Mouse (Mus musculus) cerebellum, postnatal 14 days (tissue): ENCODE measurements around the gene Alx3.

ENCODE experiments used
- DNase-seq, 2 experiments: peaks; one replicate each; pipeline ENCODE4 v3.0.0; 2021; ENCODE audit warnings: mixed read lengths in 2 of 2

Alx3 gene

GRCm38 (mm10) chr3:107583893-107584292 lies 10.9 kb upstream of the Alx3 start:
- no peak for DNase-seq

GRCm38 (mm10) chr3:107586504-107586903 lies 8.3 kb upstream of the Alx3 start:
- no peak for DNase-seq

- no peak for DNase-seq
These were observed 3.2 kb upstream of the Alx3 start for GRCm38 (mm10) chr3:107591612-107592011.

GRCm38 (mm10) chr3:107593632-107594031 lies 1.2 kb upstream of the Alx3 start:
- DNase-seq, result no peak

DNA sequence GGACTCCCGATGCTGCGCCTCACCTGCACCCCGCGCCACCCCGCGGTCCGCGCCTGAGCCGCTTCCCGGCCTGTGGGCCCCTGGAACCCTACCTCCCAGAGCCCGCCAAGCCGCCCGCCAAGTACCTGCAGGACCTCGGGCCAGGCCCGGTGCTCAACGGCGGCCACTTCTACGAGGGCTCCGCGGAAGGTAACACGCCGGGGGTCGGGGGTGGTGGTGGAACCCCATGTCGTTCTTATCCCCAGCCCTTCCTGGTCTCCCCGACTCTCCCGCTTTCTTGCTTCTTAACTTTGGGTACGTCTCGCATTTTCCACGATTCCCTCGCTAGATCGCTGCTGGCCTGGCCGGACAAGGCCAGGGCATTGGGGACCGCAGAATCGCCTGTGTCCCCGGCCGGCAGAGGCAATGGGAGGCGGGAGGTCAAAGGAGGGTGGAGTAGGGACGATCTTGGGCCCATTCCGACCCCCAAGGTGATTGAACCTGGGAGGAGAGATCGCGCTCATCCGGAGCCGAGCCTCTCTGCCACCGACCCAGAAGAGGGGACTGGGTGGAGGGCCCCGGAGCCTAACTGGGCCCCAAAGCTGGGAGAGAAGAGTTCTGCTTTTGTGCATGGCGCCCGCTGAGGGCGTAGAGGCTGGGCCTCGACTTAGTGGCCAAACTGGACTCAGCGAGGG lies 570 bp downstream of the Alx3 start:
- DNase-seq, result no peak

DNA sequence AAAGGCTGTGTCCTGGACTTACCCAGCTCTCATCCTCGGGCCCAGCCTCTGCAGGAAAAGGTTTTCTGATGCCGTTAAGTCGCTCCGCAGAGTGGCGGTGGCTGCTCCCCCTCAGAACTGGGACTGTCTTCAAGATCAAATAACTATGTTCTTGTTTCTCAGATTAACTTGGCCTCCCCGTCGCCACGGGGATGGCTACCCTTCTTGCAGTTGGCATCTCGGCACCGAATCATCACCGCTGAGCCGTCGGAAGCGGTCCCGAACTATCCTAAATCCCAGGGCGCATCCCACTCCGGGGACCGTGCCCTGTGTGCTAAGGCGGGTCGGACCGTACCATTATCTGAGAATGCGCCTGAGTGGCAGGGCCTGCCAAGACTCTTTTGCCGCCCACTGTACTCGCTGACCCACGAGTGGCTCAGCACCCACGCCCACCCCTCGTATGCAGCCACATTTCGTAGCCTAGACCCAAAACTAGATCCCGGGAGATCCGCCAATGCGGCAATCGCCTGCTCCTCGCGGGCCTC lies 1.2 kb downstream of the Alx3 start:
- no peak for DNase-seq

DNA sequence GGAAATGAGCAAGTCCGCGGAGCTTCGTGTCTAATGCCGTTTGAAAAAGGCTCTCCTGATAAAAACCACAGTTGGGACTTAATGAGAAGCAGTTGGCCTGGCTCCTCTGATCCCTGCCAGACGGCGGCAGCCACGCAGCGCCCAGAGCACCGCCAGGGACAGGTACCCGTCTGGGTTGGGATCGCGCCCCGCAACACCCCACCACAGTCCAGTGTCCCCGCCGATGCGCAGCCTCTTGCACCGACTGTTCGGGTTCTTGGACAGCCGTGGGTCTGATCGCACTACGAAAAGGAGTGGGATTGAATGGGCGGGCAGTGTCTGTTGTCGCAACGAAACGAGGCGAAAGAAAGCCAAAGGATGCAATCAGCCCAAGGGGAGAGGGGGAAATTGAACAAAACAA lies 1.7 kb downstream of the Alx3 start:
- DNase-seq, result peak; percentile 48 to 59

GRCm38 (mm10) chr3:107597134-107597533 lies 2.3 kb downstream of the Alx3 start:
- no peak for DNase-seq

GRCm38 (mm10) chr3:107597586-107598389 lies 3.0 kb downstream of the Alx3 start:
- no peak for DNase-seq

- no peak for DNase-seq
These were observed 5.3 kb downstream of the Alx3 start for GRCm38 (mm10) chr3:107600127-107600526.

- DNase-seq, result peak; percentile 74 to 83
These were observed 10.5 kb downstream of the Alx3 start for GRCm38 (mm10) chr3:107605304-107605703.

GRCm38 (mm10) chr3:107607221-107607620 lies 12.4 kb downstream of the Alx3 start:
- DNase-seq, result peak in 1 of 2 experiments; percentile 38

DNA sequence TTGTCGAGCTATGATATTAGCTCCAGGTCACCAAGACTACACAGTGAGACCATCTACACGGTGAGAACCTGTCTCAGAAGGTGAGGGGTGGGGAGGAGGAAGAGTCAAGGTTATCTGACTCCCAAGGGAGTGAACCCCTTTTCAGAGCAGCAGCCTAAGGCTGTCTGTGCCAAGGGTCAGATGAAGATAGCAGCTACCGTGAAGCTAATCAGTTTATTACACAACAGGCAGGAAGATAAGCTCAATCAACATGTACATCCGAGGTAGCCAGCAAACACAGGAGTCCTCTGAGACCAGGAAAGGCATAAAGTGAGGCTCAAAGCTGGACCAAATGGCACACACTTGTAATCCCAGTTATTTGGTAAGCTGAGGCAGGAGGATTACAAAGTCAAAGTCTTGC lies 14.0 kb downstream of the Alx3 start:
- no peak for DNase-seq

DNA sequence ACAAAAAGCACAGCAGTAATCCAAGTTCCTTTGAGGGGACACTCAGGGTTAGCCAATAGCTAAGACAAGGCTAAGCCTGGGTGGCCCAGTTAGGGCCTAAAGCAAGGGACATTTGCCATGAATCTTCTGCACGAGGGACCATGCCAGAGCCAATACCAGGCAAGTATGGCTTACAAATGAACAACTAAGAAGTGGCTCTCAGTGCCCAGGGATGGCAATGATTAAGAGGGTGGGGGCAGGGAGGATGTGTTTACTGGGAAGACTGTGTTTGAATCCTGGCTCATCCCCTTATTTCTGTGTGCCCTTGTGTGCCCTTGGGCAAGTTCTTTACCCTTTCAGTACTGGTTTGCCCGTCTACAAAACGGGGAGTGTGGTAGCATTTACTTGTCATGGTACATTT lies 14.5 kb downstream of the Alx3 start:
- DNase-seq, result no peak

- no peak for DNase-seq
These were observed 16.6 kb downstream of the Alx3 start for GRCm38 (mm10) chr3:107611394-107611793.

GRCm38 (mm10) chr3:107612902-107613525 lies 18.2 kb downstream of the Alx3 start:
- peak; percentile 90 to 93 for DNase-seq

- DNase-seq, result peak in 1 of 2 experiments; percentile 1
These were observed 23.0 kb downstream of the Alx3 start for GRCm38 (mm10) chr3:107617800-107618199.

GRCm38 (mm10) chr3:107619911-107620310 lies 25.1 kb downstream of the Alx3 start:
- DNase-seq, result peak in 1 of 2 experiments; percentile 1

DNA sequence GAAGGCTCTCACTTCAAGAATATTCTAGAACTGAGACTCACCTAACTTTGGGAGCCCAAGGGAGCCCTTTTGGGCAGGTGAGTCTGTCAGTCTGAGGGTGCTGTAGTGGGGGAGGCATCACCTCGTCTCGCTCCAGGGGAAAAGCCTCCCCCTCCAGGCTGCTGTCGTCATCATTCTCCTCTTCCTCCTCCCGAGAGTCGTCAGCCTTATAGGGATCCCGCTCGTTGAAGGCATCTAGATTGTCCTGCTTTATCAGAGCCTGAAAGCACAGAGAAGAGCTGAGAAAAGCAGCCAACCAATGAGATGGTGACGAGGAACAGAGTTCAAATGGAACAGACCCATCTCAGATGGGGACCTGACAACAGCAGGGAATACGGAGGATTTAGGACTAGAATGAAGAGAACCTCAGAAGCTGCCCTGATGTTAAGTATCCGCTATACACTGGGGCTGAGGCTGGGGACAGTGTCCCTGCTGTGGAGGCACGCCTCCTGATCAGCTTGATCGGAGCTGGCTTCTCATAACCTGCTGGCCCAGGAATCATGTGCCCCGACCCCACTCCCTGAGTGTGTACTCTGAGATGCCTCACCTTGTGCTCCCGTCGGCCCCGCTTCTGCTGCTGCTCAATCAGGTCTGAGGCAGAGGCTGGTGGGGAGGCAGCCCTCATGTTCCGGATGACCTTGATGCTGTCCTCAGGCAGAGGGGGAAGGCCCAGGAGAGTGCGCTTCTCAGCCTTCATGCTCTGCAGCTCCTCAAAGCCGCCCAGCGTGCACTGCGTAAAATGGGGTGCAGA lies 26.6 kb downstream of the Alx3 start:
- no peak for DNase-seq

- DNase-seq, result no peak
These were observed 27.7 kb downstream of the Alx3 start for GRCm38 (mm10) chr3:107622537-107622936.

DNA sequence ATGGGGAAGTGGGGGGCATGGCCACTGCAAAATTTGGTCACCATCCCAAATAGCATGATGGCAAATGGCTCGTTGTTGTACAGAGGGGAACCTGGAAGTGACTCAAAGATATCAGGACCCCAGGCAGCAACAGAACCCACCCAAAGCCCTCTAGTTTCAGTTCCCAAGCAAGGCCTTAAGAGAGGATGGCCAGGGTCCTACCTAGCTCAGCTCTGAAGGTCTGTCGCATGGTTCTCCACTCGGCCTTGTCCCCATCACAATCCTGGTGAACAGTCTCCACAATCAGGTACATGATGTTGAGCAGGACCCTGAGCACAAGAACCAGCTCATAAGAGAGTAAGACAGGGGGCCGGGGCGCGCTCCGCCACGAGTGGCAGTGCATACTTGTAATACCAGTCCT lies 29.6 kb downstream of the Alx3 start:
- DNase-seq, result no peak

GRCm38 (mm10) chr3:107625536-107625935 lies 30.7 kb downstream of the Alx3 start:
- DNase-seq, result no peak

GRCm38 (mm10) chr3:107626751-107627150 lies 31.9 kb downstream of the Alx3 start:
- no peak for DNase-seq
